Mouse (Mus musculus): Measurements from ENCODE around the gene Gm43064. TPM values are rescaled to one million over a fixed set of nuclear protein-coding genes. Genes with fewer than 3 reads are reported as not detected.
A peak's percentile ranks its signal among the peaks of the same experiment; 100 is the strongest.
"Not testable (repeated sequence)": the region's sequence is repeated elsewhere in the genome, so short reads cannot be mapped to it uniquely, and the experiment has no call there.

Gm43064 gene
- polyA plus RNA-seq, 1 experiment from 2014 or later = 0.41 TPM

- H3K36me3 ChIP-seq = no peaks in the 10 kb centered on the region
- no peak overlapping the region for H3K4me3 ChIP-seq
- 0 out of 2 replicates have a peak, but pooled peaks cover 3% of the 10 kb centered on the region for H3K4me1 ChIP-seq (replicated peaks)
- H3K9me3 ChIP-seq = no peaks in the 10 kb centered on the region
- ATAC-seq (ENCODE audit: low FRiP score, low read depth) = no peak
- H3K27me3 ChIP-seq = no peaks in the 10 kb centered on the region
- no peak overlapping the region for H3K27ac ChIP-seq (replicated peaks)
- H3K4me2 ChIP-seq = no peak overlapping the region
- WGBS = 91% methylated on average over 4 of the region's 4 CpGs
- no peak overlapping the region for H3K9ac ChIP-seq
Observed at GRCm38 (mm10) chr3:103782844-103783609, 26.3 kb upstream of the Gm43064 start.

GRCm38 (mm10) chr3:103787225-103787624, 22.1 kb upstream of the Gm43064 start:
- Histone ChIP-seq H3K4me3 (no peak overlapping the region), H3K27me3 (no peaks in the 10 kb centered on the region), H3K4me2 (no peak overlapping the region), H3K9ac (no peak overlapping the region), H3K4me1 (replicated peaks) (peaks cover 28% of the 10 kb centered on the region), H3K27ac (replicated peaks) (no peak overlapping the region), H3K36me3 (no peaks in the 10 kb centered on the region), H3K9me3 (no peaks in the 10 kb centered on the region)
- no peak for ATAC-seq (ENCODE audit: low FRiP score, low read depth)
- 65% methylated on average over 7 of the region's 7 CpGs for WGBS

GRCm38 (mm10) chr3:103789096-103789495, 20.3 kb upstream of the Gm43064 start:
- peak overlapping the region; percentile 89; the same call in 1 of the 2 replicates for H3K4me3 ChIP-seq

GRCm38 (mm10) chr3:103789891-103790345, 19.5 kb upstream of the Gm43064 start:
- Histone ChIP-seq H3K27me3 (0 out of 2 replicates have a peak, but pooled peaks cover 2% of the 10 kb centered on the region), H3K36me3 (no peaks in the 10 kb centered on the region), H3K9ac (peak overlapping the region; percentile 93), H3K9me3 (no peaks in the 10 kb centered on the region), H3K4me3 (peak overlapping the region; percentile 89), H3K4me2 (peak overlapping the region; percentile 74), H3K4me1 (replicated peaks) (peaks cover 28% of the 10 kb centered on the region), H3K27ac (replicated peaks) (peak overlapping the region; percentile 96)
- no peak for ATAC-seq (ENCODE audit: low FRiP score, low read depth)
- 2% methylated on average over 14 of the region's 14 CpGs for WGBS

More at GRCm38 (mm10) chr3:103789096-103789495, 20.3 kb upstream of the Gm43064 start:
- Histone ChIP-seq H3K4me2 (peak overlapping the region; percentile 74; the same call in 1 of the 2 replicates), H3K27me3 (0 out of 2 replicates have a peak, but pooled peaks cover 2% of the 10 kb centered on the region), H3K9ac (no peak overlapping the region), H3K36me3 (no peaks in the 10 kb centered on the region), H3K4me1 (replicated peaks) (peaks cover 28% of the 10 kb centered on the region), H3K27ac (replicated peaks) (no peak overlapping the region), H3K9me3 (no peaks in the 10 kb centered on the region)
- no peak for ATAC-seq (ENCODE audit: low FRiP score, low read depth)
- WGBS = 84% methylated on average over 7 of the region's 7 CpGs

- Histone ChIP-seq H3K4me1 (replicated peaks) (peaks cover 28% of the 10 kb centered on the region), H3K9ac (peak overlapping the region; percentile 93), H3K27ac (replicated peaks) (peak overlapping the region; percentile 96), H3K4me2 (peak overlapping the region; percentile 74), H3K9me3 (no peaks in the 10 kb centered on the region), H3K36me3 (no peaks in the 10 kb centered on the region), H3K4me3 (peak overlapping the region; percentile 89), H3K27me3 (0 out of 2 replicates have a peak, but pooled peaks cover 2% of the 10 kb centered on the region)
- under 1% methylated on average over 49 of the region's 61 CpGs for WGBS
- ATAC-seq (ENCODE audit: low FRiP score, low read depth) = peak; percentile 88
Observed at GRCm38 (mm10) chr3:103790346-103791145, 18.8 kb upstream of the Gm43064 start.

GRCm38 (mm10) chr3:103791230-103792110, 17.9 kb upstream of the Gm43064 start, which contains the start of gene Hipk1:
Hipk1 (minus strand) TSS chr3:103791563.
- H3K27ac ChIP-seq (replicated peaks) = peak within 1 kb of the TSS; percentile 96
- 0 out of 2 replicates have a peak, but pooled peaks cover 2% of the 10 kb centered on the region for H3K27me3 ChIP-seq
- peak; percentile 96 for ATAC-seq (ENCODE audit: low FRiP score, low read depth)
- peaks cover 28% of the 10 kb centered on the region for H3K4me1 ChIP-seq (replicated peaks)
- H3K36me3 ChIP-seq = no peaks in the 10 kb centered on the region
- WGBS = 9% methylated on average over 48 of the region's 49 CpGs
- H3K4me2 ChIP-seq = peak within 1 kb of the TSS; percentile 74
- no peaks in the 10 kb centered on the region for H3K9me3 ChIP-seq
- H3K9ac ChIP-seq = peak within 1 kb of the TSS; percentile 93
- peak within 1 kb of the TSS; percentile 89 for H3K4me3 ChIP-seq

- ATAC-seq (ENCODE audit: low FRiP score, low read depth) = not testable (repeated sequence)
Observed at GRCm38 (mm10) chr3:103792111-103792406, 17.3 kb upstream of the Gm43064 start.

GRCm38 (mm10) chr3:103792566-103792965, 16.8 kb upstream of the Gm43064 start:
- 77% methylated on average over 1 of the region's 1 CpGs for WGBS
- Histone ChIP-seq H3K9me3 (no peaks in the 10 kb centered on the region), H3K27ac (replicated peaks) (no peak overlapping the region), H3K36me3 (no peaks in the 10 kb centered on the region), H3K9ac (no peak overlapping the region), H3K27me3 (0 out of 2 replicates have a peak, but pooled peaks cover 2% of the 10 kb centered on the region), H3K4me2 (no peak overlapping the region), H3K4me3 (no peak overlapping the region), H3K4me1 (replicated peaks) (peaks cover 25% of the 10 kb centered on the region)
- ATAC-seq (ENCODE audit: low FRiP score, low read depth) = no peak

More at GRCm38 (mm10) chr3:103792111-103792406, 17.3 kb upstream of the Gm43064 start:
- H3K27me3 ChIP-seq, H3K36me3 ChIP-seq, H3K9me3 ChIP-seq: not testable (repeated sequence)
- Histone ChIP-seq H3K4me2 (peak overlapping the region; percentile 74), H3K9ac (peak overlapping the region; percentile 93; the same call in 1 of the 2 replicates), H3K4me3 (0 out of 2 replicates have a peak overlapping the region, but pooled peaks have one; percentile 89), H3K27ac (replicated peaks) (peak overlapping the region; percentile 96; the same call in 1 of the 2 replicates), H3K4me1 (replicated peaks) (peaks cover 28% of the 10 kb centered on the region)
- WGBS = 88% methylated on average over 5 of the region's 5 CpGs

GRCm38 (mm10) chr3:103796389-103796788, 13.0 kb upstream of the Gm43064 start:
- Histone ChIP-seq H3K27ac (replicated peaks) (no peak overlapping the region), H3K27me3 (0 out of 2 replicates have a peak, but pooled peaks cover 2% of the 10 kb centered on the region), H3K9me3 (no peaks in the 10 kb centered on the region), H3K4me2 (no peak overlapping the region), H3K4me3 (no peak overlapping the region), H3K9ac (no peak overlapping the region), H3K4me1 (replicated peaks) (peaks cover 6% of the 10 kb centered on the region; the same call in 1 of the 2 replicates), H3K36me3 (0 out of 2 replicates have a peak, but pooled peaks cover 3% of the 10 kb centered on the region)
- ATAC-seq (ENCODE audit: low FRiP score, low read depth) = no peak
- 64% methylated on average over 2 of the region's 2 CpGs for WGBS

GRCm38 (mm10) chr3:103799507-103799906, 9.9 kb upstream of the Gm43064 start:
- 86% methylated on average over 2 of the region's 2 CpGs for WGBS
- Histone ChIP-seq H3K27me3 (no peaks in the 10 kb centered on the region), H3K9me3 (no peaks in the 10 kb centered on the region), H3K4me3 (no peak overlapping the region), H3K4me1 (replicated peaks) (no peaks in the 10 kb centered on the region), H3K27ac (replicated peaks) (no peak overlapping the region), H3K9ac (no peak overlapping the region), H3K4me2 (no peak overlapping the region), H3K36me3 (peaks cover 26% of the 10 kb centered on the region)
- no peak for ATAC-seq (ENCODE audit: low FRiP score, low read depth)
